Mouse (Mus musculus): Measurements from ENCODE around the gene Mdp1. TPM values are rescaled to one million over a fixed set of nuclear protein-coding genes. Genes with fewer than 3 reads are reported as not detected.

Mdp1 gene
- 10 to 100 TPM in 1 of 2 experiments, 1 to 10 TPM in 1; 9.1 to 23.8 TPM for polyA plus RNA-seq (2012; fragmentation: generic; extraction: Trizol)

GRCm38 (mm10) chr14:55659960-55660573, at the start of gene Mdp1:
TSS of gene Mdp1 (minus strand) at chr14:55660508.

GRCm38 (mm10) chr14:55681160-55682117, 21.1 kb upstream of the Mdp1 start, which contains the start of gene Tinf2:
TSS of gene Tinf2 (minus strand) at chr14:55681820.

GRCm38 (mm10) chr14:55671833-55672740, 11.8 kb upstream of the Mdp1 start, which contains the start of the genes Gmpr2 and Nedd8:
TSS of gene Gmpr2 (plus strand) at chr14:55671941.
TSS of gene Nedd8 (minus strand) at chr14:55672124.

GRCm38 (mm10) chr14:55649884-55650283, 10.4 kb downstream of the Mdp1 start, which contains the start of gene Tssk4:
TSS of gene Tssk4 (plus strand) at chr14:55650184.

GRCm38 (mm10) chr14:55643060-55643907, 17.0 kb downstream of the Mdp1 start, which contains the start of gene Tm9sf1:
TSS of gene Tm9sf1 (minus strand) at chr14:55643806.

GRCm38 (mm10) chr14:55637795-55638194, 22.5 kb downstream of the Mdp1 start, which contains the start of gene Gm49378:
TSS of gene Gm49378 (minus strand) at chr14:55637895.

GRCm38 (mm10) chr14:55635523-55636007, 24.7 kb downstream of the Mdp1 start, which contains the start of gene Ipo4:
TSS of gene Ipo4 (minus strand) at chr14:55635957.

GRCm38 (mm10) chr14:55617822-55618221, 42.5 kb downstream of the Mdp1 start, which contains the start of gene Rec8:
TSS of gene Rec8 (plus strand) at chr14:55618037.

Other genes with a start within 250 kb of the Mdp1 start
- 10 to 100 TPM; 26.9 to 60.5 TPM for gene Dhrs4, start 181.8 kb downstream of the Mdp1 start, polyA plus RNA-seq (2012; fragmentation: generic; extraction: Trizol)
- under 1 TPM; 0.02 to 0.26 TPM for gene Carmil3, start 169.9 kb downstream of the Mdp1 start, polyA plus RNA-seq (2012; fragmentation: generic; extraction: Trizol)
- not detected for gene Cpne6, start 150.1 kb downstream of the Mdp1 start, polyA plus RNA-seq (2012; fragmentation: generic; extraction: Trizol)
- gene Nrl, start 135.5 kb downstream of the Mdp1 start, polyA plus RNA-seq (2012; fragmentation: generic; extraction: Trizol), result under 1 TPM in 1 of 2 experiments, not detected in 1; 0.01 TPM
- 10 to 100 TPM; 43.7 to 67.2 TPM for gene Pck2, start 120.2 kb downstream of the Mdp1 start, polyA plus RNA-seq (2012; fragmentation: generic; extraction: Trizol)
- 10 to 100 TPM; 16.2 to 34.9 TPM for gene Dcaf11, start 100.5 kb downstream of the Mdp1 start, polyA plus RNA-seq (2012; fragmentation: generic; extraction: Trizol)
- gene A730061H03Rik, start 100.1 kb downstream of the Mdp1 start, polyA plus RNA-seq (2012; fragmentation: generic; extraction: Trizol), result under 1 TPM; 0.21 to 0.70 TPM
- gene Fitm1, start 84.9 kb downstream of the Mdp1 start, polyA plus RNA-seq (2012; fragmentation: generic; extraction: Trizol), result not detected
- gene Psme1, start 82.4 kb downstream of the Mdp1 start, polyA plus RNA-seq (2012; fragmentation: generic; extraction: Trizol), result 100 to 1,000 TPM; 148 to 216 TPM
- gene Emc9, start 75.2 kb downstream of the Mdp1 start, polyA plus RNA-seq (2012; fragmentation: generic; extraction: Trizol), result 10 to 100 TPM in 1 of 2 experiments, 1 to 10 TPM in 1; 6.1 to 11.5 TPM
- 100 to 1,000 TPM; 139 to 336 TPM for gene Psme2, start 69.4 kb downstream of the Mdp1 start, polyA plus RNA-seq (2012; fragmentation: generic; extraction: Trizol)
- gene Rnf31, start 68.8 kb downstream of the Mdp1 start, polyA plus RNA-seq (2012; fragmentation: generic; extraction: Trizol), result 10 to 100 TPM; 18.0 to 18.4 TPM
- gene Irf9, start 56.9 kb downstream of the Mdp1 start, polyA plus RNA-seq (2012; fragmentation: generic; extraction: Trizol), result 10 to 100 TPM in 1 of 2 experiments, 1 to 10 TPM in 1; 1.0 to 22.0 TPM
- gene Rec8, start 42.5 kb downstream of the Mdp1 start, polyA plus RNA-seq (2012; fragmentation: generic; extraction: Trizol), result not detected
- 100 to 1,000 TPM in 1 of 2 experiments, 10 to 100 TPM in 1; 83.9 to 139 TPM for gene Ipo4, start 24.6 kb downstream of the Mdp1 start, polyA plus RNA-seq (2012; fragmentation: generic; extraction: Trizol)
- under 1 TPM; 0.04 to 0.05 TPM for gene Gm49378, start 22.6 kb downstream of the Mdp1 start, polyA plus RNA-seq (2012; fragmentation: generic; extraction: Trizol)
- 10 to 100 TPM; 25.9 to 65.1 TPM for gene Tm9sf1, start 16.7 kb downstream of the Mdp1 start, polyA plus RNA-seq (2012; fragmentation: generic; extraction: Trizol)
- gene Tssk4, start 10.3 kb downstream of the Mdp1 start, polyA plus RNA-seq (2012; fragmentation: generic; extraction: Trizol), result 1 to 10 TPM in 1 of 2 experiments, under 1 TPM in 1; 0.29 to 1.1 TPM
- 10 to 100 TPM in 1 of 2 experiments, 1 to 10 TPM in 1; 5.5 to 13.1 TPM for gene Gmpr2, start 11.4 kb upstream of the Mdp1 start, polyA plus RNA-seq (2012; fragmentation: generic; extraction: Trizol)
- 100 to 1,000 TPM; 239 to 456 TPM for gene Nedd8, start 11.6 kb upstream of the Mdp1 start, polyA plus RNA-seq (2012; fragmentation: generic; extraction: Trizol)
- 10 to 100 TPM in 1 of 2 experiments, 1 to 10 TPM in 1; 9.3 to 11.8 TPM for gene Tinf2, start 21.3 kb upstream of the Mdp1 start, polyA plus RNA-seq (2012; fragmentation: generic; extraction: Trizol)
- gene Tgm1, start 53.4 kb upstream of the Mdp1 start, polyA plus RNA-seq (2012; fragmentation: generic; extraction: Trizol), result under 1 TPM; 0.01 to 0.08 TPM
- 10 to 100 TPM in 1 of 2 experiments, 1 to 10 TPM in 1; 8.2 to 12.8 TPM for gene Rabggta, start 61.8 kb upstream of the Mdp1 start, polyA plus RNA-seq (2012; fragmentation: generic; extraction: Trizol)
- gene Dhrs1, start 85.2 kb upstream of the Mdp1 start, polyA plus RNA-seq (2012; fragmentation: generic; extraction: Trizol), result 10 to 100 TPM; 46.0 to 89.8 TPM
- gene Nop9, start 85.2 kb upstream of the Mdp1 start, polyA plus RNA-seq (2012; fragmentation: generic; extraction: Trizol), result 10 to 100 TPM; 15.2 to 35.9 TPM
- gene Cideb, start 98.0 kb upstream of the Mdp1 start, polyA plus RNA-seq (2012; fragmentation: generic; extraction: Trizol), result 1 to 10 TPM in 1 of 2 experiments, under 1 TPM in 1; 0.11 to 3.7 TPM
- gene Ltb4r2, start 100.9 kb upstream of the Mdp1 start, polyA plus RNA-seq (2012; fragmentation: generic; extraction: Trizol), result under 1 TPM; 0.02 to 0.05 TPM
- under 1 TPM in 1 of 2 experiments, not detected in 1; 0.04 TPM for gene Ltb4r1, start 105.5 kb upstream of the Mdp1 start, polyA plus RNA-seq (2012; fragmentation: generic; extraction: Trizol)
- not detected for gene Adcy4, start 123.6 kb upstream of the Mdp1 start, polyA plus RNA-seq (2012; fragmentation: generic; extraction: Trizol)
- 1 to 10 TPM; 3.8 to 4.1 TPM for gene Ripk3, start 128.4 kb upstream of the Mdp1 start, polyA plus RNA-seq (2012; fragmentation: generic; extraction: Trizol)
- gene Nfatc4, start 162.6 kb upstream of the Mdp1 start, polyA plus RNA-seq (2012; fragmentation: generic; extraction: Trizol), result 10 to 100 TPM in 1 of 2 experiments, 1 to 10 TPM in 1; 2.5 to 19.8 TPM
- 1 to 10 TPM in 1 of 2 experiments, under 1 TPM in 1; 0.09 to 4.1 TPM for gene Nynrin, start 193.5 kb upstream of the Mdp1 start, polyA plus RNA-seq (2012; fragmentation: generic; extraction: Trizol)
- gene Cbln3, start 223.9 kb upstream of the Mdp1 start, polyA plus RNA-seq (2012; fragmentation: generic; extraction: Trizol), result under 1 TPM; 0.08 to 0.98 TPM
- gene Khnyn, start 224.4 kb upstream of the Mdp1 start, polyA plus RNA-seq (2012; fragmentation: generic; extraction: Trizol), result 1 to 10 TPM; 1.2 to 9.7 TPM
- gene Sdr39u1, start 239.8 kb upstream of the Mdp1 start, polyA plus RNA-seq (2012; fragmentation: generic; extraction: Trizol), result under 1 TPM in 1 of 2 experiments, not detected in 1; 0.44 TPM